Mouse (Mus musculus) small intestine, adult 2 months (tissue): Measurements from ENCODE around the gene Uqcr11. TPM values are rescaled to one million over a fixed set of nuclear protein-coding genes. Genes with fewer than 3 reads are reported as not detected.
A peak's percentile ranks its signal among the peaks of the same experiment; 100 is the strongest.

Experiments used
- H3K27ac ChIP-seq: fragments of 200-500 bp; 2 replicates; pipeline ENCODE4 v1.5.1; 2012; ENCODE audit warnings: low read depth, low read length, control low read depth, inconsistent platforms; ENCODE audit not compliant: insufficient read depth
- H3K27me3 ChIP-seq: fragments of 200-500 bp; 2 replicates; pipeline ENCODE4 v1.6.1; 2012; ENCODE audit warnings: mild to moderate bottlenecking, moderate library complexity, low read length, inconsistent platforms; ENCODE audit not compliant: control insufficient read depth, insufficient read depth
- H3K36me3 ChIP-seq: fragments of 200-500 bp; 2 replicates; pipeline ENCODE4 v1.6.1; 2012; ENCODE audit warnings: mild to moderate bottlenecking, low read length, control low read depth, inconsistent platforms; ENCODE audit not compliant: control insufficient read depth, insufficient read depth
- H3K4me1 ChIP-seq: fragments of 200-500 bp; 2 replicates; pipeline ENCODE4 v1.6.1; 2012; ENCODE audit warnings: low read length, inconsistent platforms, mixed read lengths; ENCODE audit not compliant: control insufficient read depth, insufficient read depth, insufficient read length
- H3K4me3 ChIP-seq: fragments of 200-500 bp; 2 replicates; pipeline ENCODE4 v1.5.1; 2012; ENCODE audit warnings: low read depth, mild to moderate bottlenecking, control low read depth, inconsistent platforms, low read length, moderate library complexity
- CTCF ChIP-seq: fragments of 200-500 bp; IDR thresholded peaks from 2 replicates; pipeline ENCODE4 v1.5.1; 2012; ENCODE audit warnings: low read depth, mild to moderate bottlenecking, control low read depth, inconsistent platforms, low read length, moderate library complexity, mixed read lengths; ENCODE audit not compliant: insufficient replicate concordance, insufficient read length; ENCODE audit errors: extremely low read depth
- POLR2A ChIP-seq: fragments of 200-500 bp; IDR thresholded peaks from 2 replicates; pipeline ENCODE4 v1.6.1; 2012; ENCODE audit warnings: low read depth, mild to moderate bottlenecking, control low read depth, inconsistent platforms, low read length, moderate library complexity
- WGBS: fragments of 180-500 bp; shearing (Covaris S2); methylation state at CpG from one replicate; pipeline ENCODE4 v1.1.7; 2018; 5-methylcytosine and 5-hydroxymethylcytosine counted together
- polyA plus RNA-seq: library from polyadenylated mRNA; depleted of rRNA; stranded (reverse); fragments of >200 nt; gene quantifications from 2 replicates; pipeline ENCODE4 v1.2.3, GENCODE M21; 2012

Uqcr11 gene
- polyA plus RNA-seq, 1 experiment, result 2,588 TPM

DNA sequence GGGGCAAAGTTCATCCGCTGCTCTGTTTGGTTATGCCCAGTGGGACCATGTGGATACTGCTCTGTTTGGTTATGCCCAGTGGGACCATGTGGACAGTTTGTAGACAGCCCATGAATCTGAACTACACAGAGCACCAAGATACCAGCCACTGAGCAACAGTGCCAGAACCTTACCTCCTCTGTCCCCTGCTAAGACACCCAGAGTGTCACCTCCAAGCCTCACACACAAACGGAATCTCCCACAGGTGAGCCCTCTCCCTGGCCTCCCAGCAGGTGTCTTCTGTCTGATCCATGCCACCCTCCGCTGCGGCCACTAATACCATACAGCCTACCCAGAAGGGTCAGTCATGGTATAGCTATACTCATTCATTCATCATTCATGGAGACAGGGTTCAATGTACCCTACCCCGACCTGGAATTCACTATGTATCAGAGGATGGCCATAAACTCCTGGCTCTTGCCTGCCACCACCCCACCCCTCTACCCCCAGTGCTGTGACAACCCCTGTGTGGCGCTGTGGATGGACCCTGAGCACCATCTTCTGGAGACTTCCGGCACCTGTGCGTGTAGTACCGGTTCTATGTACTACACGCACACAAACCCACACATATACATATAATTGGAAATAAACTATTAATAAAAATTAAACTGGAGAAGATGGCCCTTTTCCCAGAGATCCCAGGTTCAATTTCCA lies 1.0 kb downstream of the Uqcr11 start:
- 27% methylated on average over 10 of the region's 10 CpGs for WGBS
- no peaks in the 10 kb centered on the region for H3K27me3 ChIP-seq
- TF ChIP-seq POLR2A, result no peak
- peak; percentile 32; the same call in 1 of the 2 replicates for TF ChIP-seq CTCF
- H3K4me3 ChIP-seq, result peak overlapping the region; percentile 79
- H3K36me3 ChIP-seq, result peaks cover 36% of the 10 kb centered on the region
- no peak overlapping the region for H3K27ac ChIP-seq
- peaks cover 13% of the 10 kb centered on the region for H3K4me1 ChIP-seq

DNA sequence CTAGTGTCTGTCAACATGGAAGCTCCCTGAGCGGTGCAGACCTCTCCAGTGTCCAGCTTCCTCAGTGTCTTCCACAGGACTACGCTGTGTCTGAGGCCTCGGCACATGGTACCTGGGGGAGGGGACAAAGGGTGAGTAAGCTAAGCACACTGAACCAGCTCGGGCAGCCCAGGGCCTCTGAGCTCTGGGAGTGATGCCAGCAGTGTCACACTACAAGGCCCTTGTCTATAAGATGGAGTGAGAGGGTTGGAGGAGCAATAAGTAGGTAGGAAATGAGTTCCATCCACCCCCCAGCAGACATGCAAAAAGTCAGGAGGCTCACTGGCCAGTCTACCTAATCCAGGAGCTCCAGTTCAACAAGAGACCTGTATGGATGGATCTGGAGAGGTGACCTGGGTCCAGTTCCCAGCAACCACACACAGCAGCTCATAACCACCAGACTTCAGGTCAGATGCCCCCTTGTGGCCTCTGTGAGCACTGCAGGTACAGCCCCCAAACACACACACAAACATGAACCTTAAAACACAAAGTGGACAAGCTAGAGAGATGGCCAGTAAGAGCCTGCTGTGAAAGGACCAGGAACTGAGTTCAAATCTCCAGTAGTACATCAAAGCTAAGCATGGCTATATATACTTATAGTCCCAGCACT lies 3.5 kb downstream of the Uqcr11 start:
- peaks cover 24% of the 10 kb centered on the region for H3K36me3 ChIP-seq
- H3K4me1 ChIP-seq, result peaks cover 20% of the 10 kb centered on the region
- TF ChIP-seq CTCF, result peak; percentile 69; the same call in 1 of the 2 replicates
- TF ChIP-seq POLR2A, result no peak
- no peak overlapping the region for H3K4me3 ChIP-seq
- no peak overlapping the region for H3K27ac ChIP-seq
- WGBS, result 83% methylated on average over 4 of the region's 4 CpGs
- H3K27me3 ChIP-seq, result no peaks in the 10 kb centered on the region

DNA sequence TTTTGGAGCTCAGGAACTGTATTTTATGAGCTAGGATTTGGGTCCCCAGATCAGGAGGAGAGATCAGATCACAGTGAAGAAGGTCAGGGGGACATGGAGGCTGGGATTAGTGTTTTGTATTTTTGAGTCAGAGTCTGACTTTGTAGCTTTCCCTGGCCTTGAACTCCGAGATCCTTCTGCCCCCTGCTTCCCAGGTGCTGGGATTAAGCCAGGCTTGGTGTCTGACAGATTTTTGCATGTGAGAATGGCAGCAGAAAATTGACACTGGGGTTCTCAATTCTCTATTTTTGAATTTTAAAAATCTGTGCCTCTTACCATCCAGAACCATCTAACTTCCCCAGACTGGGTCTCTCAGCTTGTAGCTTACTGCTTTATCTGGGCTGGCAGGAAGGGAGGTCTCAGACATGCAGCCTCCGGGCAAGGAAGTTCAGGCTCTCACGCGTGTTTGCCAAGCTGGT lies 5.9 kb downstream of the Uqcr11 start:
- H3K36me3 ChIP-seq, result peaks cover 24% of the 10 kb centered on the region
- peaks cover 21% of the 10 kb centered on the region for H3K4me1 ChIP-seq
- H3K4me3 ChIP-seq, result no peak overlapping the region
- 73% methylated on average over 4 of the region's 4 CpGs for WGBS
- TF ChIP-seq POLR2A, result no peak
- no peak for TF ChIP-seq CTCF
- H3K27ac ChIP-seq, result peak overlapping the region; percentile 78
- no peaks in the 10 kb centered on the region for H3K27me3 ChIP-seq

DNA sequence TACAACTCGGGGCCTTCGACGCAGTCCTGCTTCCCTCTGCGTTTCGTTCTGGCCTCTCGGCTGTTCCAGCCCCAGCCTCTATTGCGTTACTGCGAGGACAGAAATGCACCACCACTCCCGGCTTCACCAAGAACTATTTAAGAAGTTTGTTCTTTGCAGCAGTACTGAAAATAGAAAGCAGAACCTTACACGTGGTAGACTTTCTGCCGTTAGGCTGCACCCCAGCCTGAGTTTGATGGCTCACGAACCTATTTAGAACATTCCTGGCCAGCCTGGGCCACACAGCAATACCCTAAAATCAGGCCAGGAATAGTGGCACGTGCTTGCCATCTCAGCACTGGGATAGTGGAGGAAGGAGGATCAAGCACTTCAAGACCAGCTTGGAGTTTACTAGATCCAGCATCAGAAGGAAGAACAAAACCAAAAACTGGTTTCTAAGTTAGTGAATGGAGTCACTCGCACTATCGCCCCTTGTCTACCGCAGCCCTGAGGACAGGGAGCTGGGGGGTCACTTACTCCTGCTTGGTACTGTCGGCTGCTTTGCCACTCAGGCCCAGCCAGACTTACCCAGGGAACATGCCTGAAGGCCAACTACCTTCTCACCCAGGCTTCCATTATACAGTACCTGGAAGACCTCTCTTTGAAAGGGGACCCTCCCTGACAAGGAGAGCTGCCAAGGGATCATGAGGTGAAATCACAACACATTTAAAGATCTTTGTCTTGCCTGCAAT lies 6.5 kb downstream of the Uqcr11 start:
- Histone ChIP-seq H3K4me1 (peaks cover 16% of the 10 kb centered on the region), H3K36me3 (peaks cover 27% of the 10 kb centered on the region), H3K4me3 (peak overlapping the region; percentile 69), H3K27me3 (no peaks in the 10 kb centered on the region), H3K27ac (peak overlapping the region; percentile 78)
- TF ChIP-seq POLR2A, result no peak; the same call in 1 of the 2 replicates
- TF ChIP-seq CTCF, result no peak
- WGBS, result 12% methylated on average over 17 of the region's 17 CpGs

DNA sequence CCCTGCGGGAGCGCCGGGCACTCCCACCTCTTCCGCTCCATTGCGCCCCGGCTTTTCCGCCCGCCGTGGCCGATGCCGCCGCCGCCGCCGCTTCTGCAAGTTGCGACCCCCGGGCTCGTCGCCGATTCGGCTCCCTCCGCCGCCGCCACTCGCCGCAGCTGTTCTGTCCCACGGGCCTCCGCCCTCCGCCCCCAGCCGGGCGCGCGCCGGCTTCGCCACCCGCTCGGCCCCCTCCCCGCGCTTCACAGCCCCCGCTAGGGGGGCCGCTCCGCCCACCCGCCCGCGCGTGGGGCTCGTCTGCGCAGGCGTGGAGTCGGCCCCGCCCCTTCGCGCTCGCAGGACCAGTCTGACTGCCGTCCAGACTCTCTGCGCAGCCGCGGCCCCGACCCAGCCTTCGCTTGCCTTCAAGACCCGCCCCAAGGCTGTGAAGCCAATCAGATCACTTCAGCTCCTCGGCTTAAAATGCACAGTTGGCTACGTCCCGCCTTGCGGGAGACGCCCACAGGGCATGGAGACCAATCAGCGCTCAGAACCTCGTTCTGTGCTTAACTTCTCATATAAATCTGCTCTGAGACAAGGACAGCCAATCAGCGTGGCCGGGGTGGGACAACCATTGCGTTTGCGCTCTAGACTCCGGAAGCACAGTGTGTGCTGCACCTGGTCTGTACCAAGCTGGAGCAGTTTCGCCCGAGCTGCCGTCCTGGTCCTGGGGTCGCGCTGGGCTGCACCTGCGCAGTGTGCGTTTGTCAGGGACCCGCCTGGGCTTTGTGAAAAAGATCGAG lies 7.2 kb downstream of the Uqcr11 start, which contains the start of gene Mbd3:
Gene Mbd3, minus strand, starts transcription at position 360 of the 782 bp plus-strand sequence.
- H3K27me3 ChIP-seq, result no peaks in the 10 kb centered on the region
- H3K4me1 ChIP-seq, result peaks cover 14% of the 10 kb centered on the region
- H3K36me3 ChIP-seq, result peaks cover 33% of the 10 kb centered on the region
- under 1% methylated on average over 82 of the region's 82 CpGs for WGBS
- H3K27ac ChIP-seq, result peak within 1 kb of the TSS; percentile 88
- no peak for TF ChIP-seq CTCF
- peak; percentile 89 for TF ChIP-seq POLR2A
- peak within 1 kb of the TSS; percentile 72 for H3K4me3 ChIP-seq

DNA sequence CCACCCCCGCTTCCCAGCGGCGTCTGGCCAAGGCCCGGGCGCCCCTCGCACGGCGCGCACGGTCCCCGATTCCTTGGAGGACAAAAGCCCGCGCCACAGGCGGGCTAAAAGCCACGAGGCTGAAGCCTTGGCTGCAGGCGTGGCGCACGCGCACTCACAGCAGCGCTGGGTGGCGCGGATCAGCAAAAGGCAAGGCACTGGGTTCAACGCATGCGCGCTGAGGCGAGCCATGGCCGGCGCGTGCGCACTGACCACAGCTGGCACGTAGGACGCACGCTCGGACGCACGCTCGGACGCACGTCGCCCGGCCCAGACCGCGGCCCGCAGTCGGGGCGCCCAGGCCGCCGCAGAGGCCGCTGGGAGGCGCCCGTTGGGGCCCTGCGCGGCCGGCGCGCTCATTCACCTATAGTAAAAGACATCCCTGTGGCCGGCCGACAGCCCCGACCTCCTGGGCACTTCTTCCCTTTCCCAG lies 7.9 kb downstream of the Uqcr11 start:
- peak overlapping the region; percentile 72 for H3K4me3 ChIP-seq

More for the DNA sequence above, 7.9 kb downstream of the Uqcr11 start:
- H3K27ac ChIP-seq, result peak overlapping the region; percentile 88
- H3K36me3 ChIP-seq, result peaks cover 35% of the 10 kb centered on the region
- peaks cover 14% of the 10 kb centered on the region for H3K4me1 ChIP-seq
- WGBS, result under 1% methylated on average over 59 of the region's 59 CpGs
- TF ChIP-seq POLR2A (peak; percentile 50), CTCF (no peak)
- H3K27me3 ChIP-seq, result no peaks in the 10 kb centered on the region
